Mouse (Mus musculus): Measurements from ENCODE around the gene Tyw1. TPM values are rescaled to one million over a fixed set of nuclear protein-coding genes. Genes with fewer than 3 reads are reported as not detected.

The Tyw1 gene
- polyA plus RNA-seq, 1 experiment from 2014 or later: 30.5 TPM

DNA sequence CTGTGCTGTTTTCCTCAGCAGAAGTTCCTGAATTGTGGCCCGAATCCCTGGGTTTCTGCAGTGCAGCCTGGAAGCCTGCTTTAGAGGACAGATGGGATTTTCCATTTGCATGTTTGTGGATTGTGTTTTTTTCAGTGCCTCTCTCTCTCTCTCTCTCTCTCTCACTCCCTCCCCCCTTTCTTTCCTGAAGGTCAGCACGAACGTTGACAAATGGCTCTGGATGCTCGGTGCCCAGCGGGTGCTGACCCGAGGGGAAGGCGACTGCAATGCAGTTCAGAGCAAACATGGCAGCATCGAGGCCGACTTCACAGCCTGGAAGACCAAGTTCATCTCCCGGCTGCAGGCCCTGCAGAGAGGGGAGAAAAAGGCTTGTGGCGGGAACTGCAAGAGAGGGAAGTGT is 13.6 kb downstream of the Tyw1 start:
- Histone ChIP-seq H3K4me2 (ENCODE audit: low read depth, severe bottlenecking) (no peak overlapping the region), H3K9me3 (ENCODE audit: control insufficient read depth, low read length) (no peaks in the 10 kb centered on the region), H3K9ac (ENCODE audit: low read length) (no peak overlapping the region), H3K27ac (replicated peaks; ENCODE audit: low read depth, low read length) (no peak overlapping the region), H3K4me1 (ENCODE audit: control insufficient read depth, insufficient read depth, low read length) (no peaks in the 10 kb centered on the region), H3K36me3 (ENCODE audit: control insufficient read depth, insufficient read depth, low read length) (peaks cover 11% of the 10 kb centered on the region; the same call in 1 of the 2 replicates), H3K4me3 (ENCODE audit: low read depth, low read length) (no peak overlapping the region), H3K27me3 (ENCODE audit: control insufficient read depth, insufficient read depth, low read length) (no peaks in the 10 kb centered on the region)
- ATAC-seq (ENCODE audit: insufficient number of reproducible peaks, low FRiP score, low TSS enrichment, low read depth) (no peak), DNase-seq (ENCODE audit: low spot score) (no peak)
- 84% methylated on average over 11 of the region's 11 CpGs for WGBS

DNA sequence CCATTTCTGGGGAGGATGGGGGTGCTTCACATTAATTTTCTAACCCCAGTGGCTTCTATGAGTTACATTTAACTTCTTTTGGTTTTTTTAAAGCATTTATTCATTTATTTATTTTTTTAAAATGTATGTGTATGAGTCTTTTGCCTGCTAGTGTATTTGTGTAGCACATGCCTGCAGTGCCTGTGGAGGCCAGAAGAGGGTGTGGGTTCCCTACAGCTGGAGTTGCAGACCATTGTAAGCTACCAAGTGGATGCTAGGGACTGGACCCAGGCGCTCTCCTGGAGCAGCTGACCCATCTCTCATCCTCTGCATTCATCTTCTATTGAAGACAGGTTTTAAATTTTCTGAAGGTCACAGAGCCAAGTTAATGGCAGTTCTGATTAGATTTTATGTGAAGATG is 16.9 kb downstream of the Tyw1 start:
- H3K4me1 ChIP-seq (ENCODE audit: control insufficient read depth, insufficient read depth, low read length): no peaks in the 10 kb centered on the region
- no peak overlapping the region for H3K4me3 ChIP-seq (ENCODE audit: low read depth, low read length)
- no peak overlapping the region for H3K4me2 ChIP-seq (ENCODE audit: low read depth, severe bottlenecking)
- no peaks in the 10 kb centered on the region for H3K27me3 ChIP-seq (ENCODE audit: control insufficient read depth, insufficient read depth, low read length)
- WGBS: 97% methylated on average over 1 of the region's 1 CpGs
- no peak overlapping the region for H3K27ac ChIP-seq (replicated peaks; ENCODE audit: low read depth, low read length)
- no peaks in the 10 kb centered on the region for H3K9me3 ChIP-seq (ENCODE audit: control insufficient read depth, low read length)
- DNase-seq (ENCODE audit: low spot score) (no peak), ATAC-seq (ENCODE audit: insufficient number of reproducible peaks, low FRiP score, low TSS enrichment, low read depth) (no peak)
- peaks cover 4% of the 10 kb centered on the region; the same call in 1 of the 2 replicates for H3K36me3 ChIP-seq (ENCODE audit: control insufficient read depth, insufficient read depth, low read length)
- no peak overlapping the region for H3K9ac ChIP-seq (ENCODE audit: low read length)

DNA sequence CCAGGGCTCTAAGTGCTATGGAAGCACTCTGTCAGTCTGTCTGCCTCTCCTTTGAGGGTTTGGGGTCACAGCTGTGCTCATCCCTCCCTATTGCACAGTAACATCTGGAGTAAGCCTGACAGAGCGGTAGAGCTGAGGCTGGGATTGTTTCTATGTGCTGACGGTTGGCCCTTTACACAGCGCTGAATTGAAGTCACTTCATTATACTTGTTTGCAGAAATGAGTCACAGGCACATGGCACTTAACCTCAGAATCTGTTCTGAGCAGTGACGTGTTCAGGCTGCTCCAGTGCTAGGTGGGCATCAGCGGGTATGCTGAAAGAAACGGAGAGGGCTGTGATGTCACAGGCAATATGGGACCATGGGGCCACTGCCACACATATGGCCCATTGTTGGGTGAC is 17.6 kb downstream of the Tyw1 start:
- no peak overlapping the region for H3K9ac ChIP-seq (ENCODE audit: low read length)
- 94% methylated on average over 6 of the region's 6 CpGs for WGBS
- H3K4me1 ChIP-seq (ENCODE audit: control insufficient read depth, insufficient read depth, low read length): no peaks in the 10 kb centered on the region
- ATAC-seq (ENCODE audit: insufficient number of reproducible peaks, low FRiP score, low TSS enrichment, low read depth) (no peak), DNase-seq (ENCODE audit: low spot score) (no peak)
- H3K4me2 ChIP-seq (ENCODE audit: low read depth, severe bottlenecking): no peak overlapping the region
- no peak overlapping the region for H3K4me3 ChIP-seq (ENCODE audit: low read depth, low read length)
- H3K9me3 ChIP-seq (ENCODE audit: control insufficient read depth, low read length): no peaks in the 10 kb centered on the region
- H3K27me3 ChIP-seq (ENCODE audit: control insufficient read depth, insufficient read depth, low read length): no peaks in the 10 kb centered on the region
- H3K36me3 ChIP-seq (ENCODE audit: control insufficient read depth, insufficient read depth, low read length): peaks cover 2% of the 10 kb centered on the region; the same call in 1 of the 2 replicates
- H3K27ac ChIP-seq (replicated peaks; ENCODE audit: low read depth, low read length): no peak overlapping the region

DNA sequence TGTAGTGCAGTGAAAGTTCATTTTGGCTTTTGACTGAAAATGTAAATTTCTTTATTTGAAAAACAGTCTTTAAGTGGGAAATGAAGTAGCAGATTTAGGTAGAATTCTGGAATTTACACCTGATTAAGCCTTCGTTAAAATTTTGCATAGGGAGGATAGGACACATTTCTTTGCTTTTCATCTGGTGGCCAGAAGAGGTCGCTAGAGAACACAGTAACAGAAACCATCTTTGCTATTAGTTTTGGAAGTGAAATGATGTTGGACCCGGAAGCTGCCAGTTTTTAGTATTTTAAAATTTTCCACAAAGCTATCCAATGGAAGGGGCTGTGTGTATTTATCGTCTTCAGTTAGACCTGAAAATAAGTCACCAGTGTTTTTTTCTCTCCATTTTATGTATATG is 20.1 kb downstream of the Tyw1 start:
- no peak overlapping the region for H3K9ac ChIP-seq (ENCODE audit: low read length)
- H3K36me3 ChIP-seq (ENCODE audit: control insufficient read depth, insufficient read depth, low read length): peaks cover 4% of the 10 kb centered on the region; the same call in 1 of the 2 replicates
- no peak for DNase-seq (ENCODE audit: low spot score)
- no peak for ATAC-seq (ENCODE audit: insufficient number of reproducible peaks, low FRiP score, low TSS enrichment, low read depth)
- H3K9me3 ChIP-seq (ENCODE audit: control insufficient read depth, low read length): no peaks in the 10 kb centered on the region
- no peak overlapping the region for H3K27ac ChIP-seq (replicated peaks; ENCODE audit: low read depth, low read length)
- no peak overlapping the region for H3K4me2 ChIP-seq (ENCODE audit: low read depth, severe bottlenecking)
- no peaks in the 10 kb centered on the region for H3K27me3 ChIP-seq (ENCODE audit: control insufficient read depth, insufficient read depth, low read length)
- no peaks in the 10 kb centered on the region for H3K4me1 ChIP-seq (ENCODE audit: control insufficient read depth, insufficient read depth, low read length)
- 62% methylated on average over 4 of the region's 4 CpGs for WGBS
- no peak overlapping the region for H3K4me3 ChIP-seq (ENCODE audit: low read depth, low read length)

DNA sequence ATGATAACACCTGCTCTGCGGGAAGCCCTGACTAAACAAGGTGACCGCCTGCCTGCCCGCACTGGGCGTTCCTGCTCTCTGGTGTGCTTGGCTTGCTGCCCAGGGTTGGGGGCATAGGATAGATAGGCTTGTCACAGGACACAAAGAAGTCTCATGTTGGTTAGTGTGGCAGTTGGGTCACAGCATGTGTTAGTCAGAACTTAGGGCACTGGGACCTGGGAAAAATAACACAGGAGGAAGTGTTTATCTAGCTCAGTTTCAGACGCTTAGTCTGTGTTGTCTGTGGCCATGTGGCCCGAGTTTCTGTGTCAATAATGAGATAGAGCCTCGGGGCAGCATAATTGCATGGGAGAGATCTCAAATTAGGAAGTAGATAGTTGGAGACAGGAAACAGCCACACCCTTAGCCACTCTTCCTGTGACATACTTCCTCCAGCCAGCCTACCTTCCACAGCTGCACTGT is 22.6 kb downstream of the Tyw1 start:
- Histone ChIP-seq H3K4me2 (ENCODE audit: low read depth, severe bottlenecking) (no peak overlapping the region), H3K4me3 (ENCODE audit: low read depth, low read length) (no peak overlapping the region), H3K4me1 (ENCODE audit: control insufficient read depth, insufficient read depth, low read length) (no peaks in the 10 kb centered on the region), H3K27me3 (ENCODE audit: control insufficient read depth, insufficient read depth, low read length) (no peaks in the 10 kb centered on the region), H3K27ac (replicated peaks; ENCODE audit: low read depth, low read length) (no peak overlapping the region), H3K9ac (ENCODE audit: low read length) (no peak overlapping the region), H3K36me3 (ENCODE audit: control insufficient read depth, insufficient read depth, low read length) (peaks cover 9% of the 10 kb centered on the region), H3K9me3 (ENCODE audit: control insufficient read depth, low read length) (no peaks in the 10 kb centered on the region)
- WGBS: 93% methylated on average over 7 of the region's 7 CpGs
- no peak for DNase-seq (ENCODE audit: low spot score)
- no peak for ATAC-seq (ENCODE audit: insufficient number of reproducible peaks, low FRiP score, low TSS enrichment, low read depth)

DNA sequence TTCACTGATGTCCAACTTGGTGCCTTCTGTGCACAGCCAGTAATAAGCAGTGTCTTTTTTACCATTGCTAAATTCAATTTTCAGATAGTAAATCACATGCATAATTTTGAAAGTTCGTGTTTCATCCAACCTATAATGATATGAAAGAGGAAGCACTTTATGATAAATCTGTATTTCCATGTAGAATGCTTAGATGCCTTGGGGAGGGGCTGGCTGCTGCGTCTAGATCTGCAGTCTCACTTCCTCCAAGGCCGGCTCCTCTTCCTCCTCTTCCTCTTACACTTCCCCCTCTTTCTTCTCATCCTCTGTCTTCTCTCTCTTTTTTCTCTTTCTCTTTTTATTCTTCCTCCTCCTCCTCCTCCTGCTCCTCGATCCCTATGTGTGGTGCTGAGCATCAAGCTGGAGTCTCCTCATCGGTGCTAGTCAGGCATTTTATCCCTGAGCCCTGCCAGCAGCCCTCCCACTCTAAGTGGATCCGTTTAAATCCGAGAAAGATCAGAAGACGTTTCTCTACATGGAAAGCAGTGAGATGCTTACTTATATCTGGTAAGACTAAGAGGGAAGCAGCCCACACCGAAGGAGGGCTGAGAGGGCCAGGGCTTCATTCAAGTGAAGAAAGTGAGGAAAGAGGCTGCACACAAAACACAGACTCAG is 27.8 kb downstream of the Tyw1 start:
- H3K27ac ChIP-seq (replicated peaks; ENCODE audit: low read depth, low read length): no peak overlapping the region
- peaks cover 8% of the 10 kb centered on the region for H3K36me3 ChIP-seq (ENCODE audit: control insufficient read depth, insufficient read depth, low read length)
- ATAC-seq (ENCODE audit: insufficient number of reproducible peaks, low FRiP score, low TSS enrichment, low read depth) (no peak), DNase-seq (ENCODE audit: low spot score) (no peak)
- H3K4me2 ChIP-seq (ENCODE audit: low read depth, severe bottlenecking): no peak overlapping the region
- 94% methylated on average over 9 of the region's 9 CpGs for WGBS
- H3K4me1 ChIP-seq (ENCODE audit: control insufficient read depth, insufficient read depth, low read length): no peaks in the 10 kb centered on the region
- H3K4me3 ChIP-seq (ENCODE audit: low read depth, low read length): no peak overlapping the region
- no peaks in the 10 kb centered on the region for H3K27me3 ChIP-seq (ENCODE audit: control insufficient read depth, insufficient read depth, low read length)
- H3K9ac ChIP-seq (ENCODE audit: low read length): no peak overlapping the region
- no peaks in the 10 kb centered on the region for H3K9me3 ChIP-seq (ENCODE audit: control insufficient read depth, low read length)

DNA sequence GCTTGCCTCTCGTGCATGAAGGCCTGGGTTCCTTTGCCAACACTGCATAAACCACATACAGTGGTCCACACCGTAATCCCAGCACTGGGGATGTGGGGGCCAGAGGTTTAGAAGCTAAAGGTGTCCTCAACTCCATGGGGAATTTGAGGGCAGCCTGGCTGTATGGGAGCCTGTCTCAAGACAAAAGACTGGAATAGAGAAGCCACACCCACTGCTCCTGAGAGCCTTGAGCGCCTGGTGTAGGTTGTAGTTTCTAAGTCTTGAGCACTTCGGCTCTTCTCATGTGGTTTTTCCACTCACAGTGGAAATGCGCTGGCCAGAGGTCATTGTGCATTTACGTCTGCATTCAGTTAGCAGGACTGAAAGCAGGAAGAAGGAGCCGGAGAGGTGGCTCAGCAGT is 32.7 kb downstream of the Tyw1 start:
- Histone ChIP-seq H3K9ac (ENCODE audit: low read length) (no peak overlapping the region), H3K4me2 (ENCODE audit: low read depth, severe bottlenecking) (no peak overlapping the region), H3K27ac (replicated peaks; ENCODE audit: low read depth, low read length) (no peak overlapping the region), H3K9me3 (ENCODE audit: control insufficient read depth, low read length) (no peaks in the 10 kb centered on the region), H3K4me1 (ENCODE audit: control insufficient read depth, insufficient read depth, low read length) (no peaks in the 10 kb centered on the region), H3K27me3 (ENCODE audit: control insufficient read depth, insufficient read depth, low read length) (no peaks in the 10 kb centered on the region), H3K4me3 (ENCODE audit: low read depth, low read length) (no peak overlapping the region), H3K36me3 (ENCODE audit: control insufficient read depth, insufficient read depth, low read length) (peaks cover 2% of the 10 kb centered on the region)
- 89% methylated on average over 7 of the region's 7 CpGs for WGBS
- DNase-seq (ENCODE audit: low spot score) (no peak), ATAC-seq (ENCODE audit: insufficient number of reproducible peaks, low FRiP score, low TSS enrichment, low read depth) (no peak)

DNA sequence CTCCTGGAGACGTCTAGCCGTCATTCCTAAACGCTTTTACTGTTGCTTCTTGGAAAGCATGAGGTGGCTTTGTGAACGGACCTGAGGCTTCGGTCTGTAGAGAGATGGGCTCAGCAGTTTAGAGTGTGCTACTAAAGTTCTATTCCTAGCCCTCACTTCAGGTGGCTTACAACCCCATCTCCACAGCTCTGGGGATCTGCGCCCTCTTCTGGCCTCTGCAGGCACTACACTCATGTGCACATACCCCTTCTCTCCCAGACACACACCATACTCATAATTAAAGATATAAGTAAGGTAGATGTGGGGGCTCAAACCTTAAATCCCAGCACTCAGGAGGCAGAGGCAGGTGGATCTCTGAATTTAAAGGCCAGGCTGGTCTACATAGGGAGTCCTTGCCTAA is 34.8 kb downstream of the Tyw1 start:
- H3K27me3 ChIP-seq (ENCODE audit: control insufficient read depth, insufficient read depth, low read length): no peaks in the 10 kb centered on the region
- 99% methylated on average over 6 of the region's 6 CpGs for WGBS
- H3K4me3 ChIP-seq (ENCODE audit: low read depth, low read length): no peak overlapping the region
- H3K36me3 ChIP-seq (ENCODE audit: control insufficient read depth, insufficient read depth, low read length): peaks cover 2% of the 10 kb centered on the region; the same call in 1 of the 2 replicates
- no peaks in the 10 kb centered on the region for H3K9me3 ChIP-seq (ENCODE audit: control insufficient read depth, low read length)
- no peak for ATAC-seq (ENCODE audit: insufficient number of reproducible peaks, low FRiP score, low TSS enrichment, low read depth)
- no peak overlapping the region for H3K9ac ChIP-seq (ENCODE audit: low read length)
- H3K4me1 ChIP-seq (ENCODE audit: control insufficient read depth, insufficient read depth, low read length): no peaks in the 10 kb centered on the region
- H3K27ac ChIP-seq (replicated peaks; ENCODE audit: low read depth, low read length): no peak overlapping the region
- DNase-seq (ENCODE audit: low spot score): no peak
- no peak overlapping the region for H3K4me2 ChIP-seq (ENCODE audit: low read depth, severe bottlenecking)

DNA sequence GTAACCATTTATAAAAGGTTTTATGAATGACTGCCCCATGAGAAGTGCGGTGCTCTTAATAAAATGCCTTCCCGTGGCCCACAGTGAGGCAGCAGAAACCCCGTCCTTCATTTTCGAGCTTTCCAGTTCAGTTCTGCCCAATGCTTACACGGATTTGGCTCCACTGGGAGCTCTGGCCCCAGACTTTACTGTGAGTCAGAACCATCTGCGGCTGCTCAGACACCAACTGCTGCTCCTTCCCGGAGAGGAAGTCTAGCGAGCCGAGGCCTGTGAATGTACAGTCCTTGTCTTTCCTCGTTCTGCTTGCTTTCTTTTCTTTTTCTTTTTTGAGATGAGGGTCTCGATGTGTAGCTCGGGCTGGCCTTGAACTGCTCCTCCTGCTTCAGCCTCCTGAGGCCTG is 35.4 kb downstream of the Tyw1 start:
- Histone ChIP-seq H3K4me1 (ENCODE audit: control insufficient read depth, insufficient read depth, low read length) (no peaks in the 10 kb centered on the region), H3K9ac (ENCODE audit: low read length) (no peak overlapping the region), H3K36me3 (ENCODE audit: control insufficient read depth, insufficient read depth, low read length) (peaks cover 2% of the 10 kb centered on the region; the same call in 1 of the 2 replicates), H3K27me3 (ENCODE audit: control insufficient read depth, insufficient read depth, low read length) (no peaks in the 10 kb centered on the region), H3K27ac (replicated peaks; ENCODE audit: low read depth, low read length) (no peak overlapping the region), H3K4me2 (ENCODE audit: low read depth, severe bottlenecking) (no peak overlapping the region), H3K4me3 (ENCODE audit: low read depth, low read length) (no peak overlapping the region), H3K9me3 (ENCODE audit: control insufficient read depth, low read length) (no peaks in the 10 kb centered on the region)
- DNase-seq (ENCODE audit: low spot score): no peak
- WGBS: 94% methylated on average over 12 of the region's 12 CpGs
- no peak for ATAC-seq (ENCODE audit: insufficient number of reproducible peaks, low FRiP score, low TSS enrichment, low read depth)

Data from limb, embryonic 11.5 days (tissue).